Mouse (Mus musculus): ENCODE data around the gene Ndufaf8. TPM values are rescaled to one million over a fixed set of nuclear protein-coding genes. Genes with fewer than 3 reads are reported as not detected.
A peak's percentile ranks its signal among the peaks of the same experiment; 100 is the strongest.

The Ndufaf8 gene
- total RNA-seq, 2 experiments from 2014 or later, result 64.5 to 67.7 TPM

GRCm38 (mm10) chr11:120129281-120129680, 30.6 kb downstream of the Ndufaf8 start:
- intact Hi-C loops (cut with DNase I), result no loop called here
- DNase-seq, result no peak

- intact Hi-C loops (cut with DNase I), result no loop called here
- DNase-seq, result no peak
Measured at GRCm38 (mm10) chr11:120134148-120134547, 35.4 kb downstream of the Ndufaf8 start.

GRCm38 (mm10) chr11:120134847-120135530, 36.3 kb downstream of the Ndufaf8 start:
- intact Hi-C loops (cut with DNase I), result no loop called here
- peak in 1 of 2 experiments; percentile 20 for DNase-seq

- intact Hi-C loops (cut with DNase I), result no loop called here
- DNase-seq, result no peak
Measured at GRCm38 (mm10) chr11:120136195-120136594, 37.5 kb downstream of the Ndufaf8 start.

GRCm38 (mm10) chr11:120136796-120137624, 38.3 kb downstream of the Ndufaf8 start:
- intact Hi-C loops (cut with DNase I), result no loop called here
- no peak for DNase-seq

GRCm38 (mm10) chr11:120137625-120138004, 38.9 kb downstream of the Ndufaf8 start:
- intact Hi-C loops (cut with DNase I), result no loop called here
- no peak for DNase-seq

GRCm38 (mm10) chr11:120139309-120139731, 40.6 kb downstream of the Ndufaf8 start:
- DNase-seq, result no peak
- intact Hi-C loops (cut with DNase I), result no loop called here

- intact Hi-C loops (cut with DNase I), result no loop called here
- DNase-seq, result no peak
Measured at GRCm38 (mm10) chr11:120140255-120140654, 41.5 kb downstream of the Ndufaf8 start.

- intact Hi-C loops (cut with DNase I), result loop anchor here (2.0 kb wide), 1 partner anchor 42 kb away; no protein-coding TSS in a partner anchor
Measured at GRCm38 (mm10) chr11:120142601-120143051, 43.9 kb downstream of the Ndufaf8 start.

GRCm38 (mm10) chr11:120143708-120144497, 45.2 kb downstream of the Ndufaf8 start:
- DNase-seq, result no peak
- intact Hi-C loops (cut with DNase I), result loop anchor here (2.0 kb wide), 1 partner anchor 41 kb away; no protein-coding TSS in a partner anchor

More at GRCm38 (mm10) chr11:120142601-120143051, 43.9 kb downstream of the Ndufaf8 start:
- DNase-seq, result peak; percentile 64 to 70

- intact Hi-C loops (cut with DNase I), result no loop called here
- no peak for DNase-seq
Measured at GRCm38 (mm10) chr11:120148201-120148855, 49.6 kb downstream of the Ndufaf8 start.

GRCm38 (mm10) chr11:120149510-120150200, 50.9 kb downstream of the Ndufaf8 start:
- DNase-seq, result no peak
- intact Hi-C loops (cut with DNase I), result no loop called here

Small RNA genes lying within 50 kb of the gene (microRNA-seq; reads per million reads assigned to microRNA genes)
- gene Gm25948 (ENCODE audit: borderline number of aligned reads in 2 of 2), result 0 reads per million in 2 experiments

Other genes with a start within 250 kb of the Ndufaf8 start
- gene Chmp6, start 185.5 kb upstream of the Ndufaf8 start, total RNA-seq (2021), result 10 to 100 TPM; 27.9 TPM
- gene Baiap2, start 156.2 kb upstream of the Ndufaf8 start, total RNA-seq (2021), result 10 to 100 TPM in 1 of 2 experiments, 1 to 10 TPM in 1; 4.4 to 12.0 TPM
- gene Aatk, start 51.8 kb upstream of the Ndufaf8 start, total RNA-seq (2021), result 1 to 10 TPM; 3.8 to 4.4 TPM
- 10 to 100 TPM in 1 of 2 experiments, 1 to 10 TPM in 1; 9.6 to 11.5 TPM for gene Cep131, start 12.1 kb upstream of the Ndufaf8 start, total RNA-seq (2021)
- gene Tepsin, start 197 bp upstream of the Ndufaf8 start, total RNA-seq (2021), result 1 to 10 TPM; 7.0 to 7.4 TPM
- 10 to 100 TPM; 79.8 to 81.1 TPM for gene Slc38a10, start 52.4 kb downstream of the Ndufaf8 start, total RNA-seq (2021)
- 10 to 100 TPM in 1 of 2 experiments, 1 to 10 TPM in 1; 8.5 to 11.2 TPM for gene Bahcc1, start 134.0 kb downstream of the Ndufaf8 start, total RNA-seq (2021)
- gene Actg1, start 249.6 kb downstream of the Ndufaf8 start, total RNA-seq (2021), result 100 to 1,000 TPM; 218 to 338 TPM

Measured in heart, postnatal 36 days (tissue).